Mouse (Mus musculus): ENCODE results near the gene Nrxn2. TPM values are rescaled to one million over a fixed set of nuclear protein-coding genes. Genes with fewer than 3 reads are reported as not detected.

Gene Nrxn2
- 0.31 and 0.40 TPM in 2 replicates for polyA plus RNA-seq (2012; rRNA removed)

GRCm38 (mm10) chr19:6418233-6418879 lies at the start of gene Nrxn2:
TSS of gene Nrxn2 (plus strand) at chr19:6418731.

GRCm38 (mm10) chr19:6384128-6384527 lies 34.4 kb upstream of the Nrxn2 start, which contains the start of gene Pygm:
TSS of gene Pygm (plus strand) at chr19:6384399.

GRCm38 (mm10) chr19:6399285-6400095 lies 19.0 kb upstream of the Nrxn2 start, which contains the start of gene Rasgrp2:
TSS of gene Rasgrp2 (plus strand) at chr19:6399340.

GRCm38 (mm10) chr19:6542367-6543034 lies 124.0 kb downstream of the Nrxn2 start, which contains the start of gene Slc22a12:
TSS of gene Slc22a12 (minus strand) at chr19:6543032.

Other genes with a start within 250 kb of the Nrxn2 start
- not detected in 2 replicates for gene Majin, start 234.3 kb upstream of the Nrxn2 start, polyA plus RNA-seq (2012; rRNA removed)
- gene Gpha2, start 192.4 kb upstream of the Nrxn2 start, polyA plus RNA-seq (2012; rRNA removed): 0.07 and 0.08 TPM in 2 replicates
- 2.7 and 2.8 TPM in 2 replicates for gene Ppp2r5b, start 182.9 kb upstream of the Nrxn2 start, polyA plus RNA-seq (2012; rRNA removed)
- gene Atg2a, start 177.1 kb upstream of the Nrxn2 start, polyA plus RNA-seq (2012; rRNA removed): 4.1 and 5.0 TPM in 2 replicates
- gene Ehd1, start 142.0 kb upstream of the Nrxn2 start, polyA plus RNA-seq (2012; rRNA removed): 64.9 and 71.3 TPM in 2 replicates
- 2.0 TPM in 2 replicates for gene Cdc42bpg, start 112.3 kb upstream of the Nrxn2 start, polyA plus RNA-seq (2012; rRNA removed)
- gene Men1, start 83.8 kb upstream of the Nrxn2 start, polyA plus RNA-seq (2012; rRNA removed): 16.2 and 19.2 TPM in 2 replicates
- 13.7 and 16.5 TPM in 2 replicates for gene Map4k2, start 77.6 kb upstream of the Nrxn2 start, polyA plus RNA-seq (2012; rRNA removed)
- gene Sf1, start 55.0 kb upstream of the Nrxn2 start, polyA plus RNA-seq (2012; rRNA removed): 48.0 and 61.2 TPM in 2 replicates
- gene Pygm, start 34.3 kb upstream of the Nrxn2 start, polyA plus RNA-seq (2012; rRNA removed): 1.5 and 1.7 TPM in 2 replicates
- 69.5 and 79.2 TPM in 2 replicates for gene Rasgrp2, start 19.4 kb upstream of the Nrxn2 start, polyA plus RNA-seq (2012; rRNA removed)
- not detected in 2 replicates for gene Slc22a12, start 124.3 kb downstream of the Nrxn2 start, polyA plus RNA-seq (2012; rRNA removed)

Measured in liver, embryonic 14 days (tissue).